Mouse (Mus musculus) lung, postnatal 25 days (tissue): Measurements from ENCODE around the gene Gpr180.
"Not testable (repeated sequence)": the region's sequence is repeated elsewhere in the genome, so short reads cannot be mapped to it uniquely, and the experiment has no call there.

ENCODE experiments used
- DNase-seq: peaks from one replicate; pipeline ENCODE4 v3.0.0; 2022; ENCODE audit warnings: low spot score

The Gpr180 gene

GRCm38 (mm10) chr14:118136744-118137452 is at the start of gene Gpr180:
Gpr180 (plus strand) TSS chr14:118137158.
- peak; percentile 97 for DNase-seq

GRCm38 (mm10) chr14:118088437-118089207 is 48.3 kb upstream of the Gpr180 start:
- peak; percentile 29 for DNase-seq

GRCm38 (mm10) chr14:118089215-118089805 is 47.6 kb upstream of the Gpr180 start:
- DNase-seq: peak; percentile 93

GRCm38 (mm10) chr14:118089806-118090392 is 47.1 kb upstream of the Gpr180 start:
- peak; percentile 16 for DNase-seq

- DNase-seq: no peak
Measured at GRCm38 (mm10) chr14:118098265-118098664, 38.7 kb upstream of the Gpr180 start.

GRCm38 (mm10) chr14:118101227-118101990 is 35.5 kb upstream of the Gpr180 start:
- no peak for DNase-seq

GRCm38 (mm10) chr14:118107479-118107878 is 29.5 kb upstream of the Gpr180 start:
- not testable (repeated sequence) for DNase-seq

GRCm38 (mm10) chr14:118113116-118113515 is 23.8 kb upstream of the Gpr180 start:
- DNase-seq: no peak

GRCm38 (mm10) chr14:118124129-118124528 is 12.8 kb upstream of the Gpr180 start:
- DNase-seq: no peak

GRCm38 (mm10) chr14:118124771-118125170 is 12.2 kb upstream of the Gpr180 start:
- DNase-seq: no peak

- no peak for DNase-seq
Measured at GRCm38 (mm10) chr14:118126301-118126700, 10.7 kb upstream of the Gpr180 start.

- no peak for DNase-seq
Measured at GRCm38 (mm10) chr14:118131472-118131871, 5.5 kb upstream of the Gpr180 start.

GRCm38 (mm10) chr14:118131931-118132641 is 4.9 kb upstream of the Gpr180 start:
- DNase-seq: no peak

GRCm38 (mm10) chr14:118132642-118132977 is 4.3 kb upstream of the Gpr180 start, which contains the start of gene Tgds:
Tgds (minus strand) TSS chr14:118132755.
- peak; percentile 99 for DNase-seq

GRCm38 (mm10) chr14:118137487-118137886 is 529 bp downstream of the Gpr180 start:
- no peak for DNase-seq

- no peak for DNase-seq
Measured at GRCm38 (mm10) chr14:118142283-118142682, 5.3 kb downstream of the Gpr180 start.

- no peak for DNase-seq
Measured at GRCm38 (mm10) chr14:118148046-118148445, 11.1 kb downstream of the Gpr180 start.

- DNase-seq: no peak
Measured at GRCm38 (mm10) chr14:118148554-118148953, 11.6 kb downstream of the Gpr180 start.

- no peak for DNase-seq
Measured at GRCm38 (mm10) chr14:118150656-118151551, 13.9 kb downstream of the Gpr180 start.

GRCm38 (mm10) chr14:118151651-118152293 is 14.8 kb downstream of the Gpr180 start:
- peak; percentile 29 for DNase-seq
